Mouse (Mus musculus): ENCODE measurements around the gene Cish. TPM values are rescaled to one million over a fixed set of nuclear protein-coding genes. Genes with fewer than 3 reads are reported as not detected.

The Cish gene
- 15.6 and 16.4 TPM in 2 replicates for polyA plus RNA-seq (2016; fragmentation: Nextera tagmentation; extraction: Ambion mirVana)

DNA sequence AAGGTAGTCTGAATTCAATTTTAAA lies at the start of gene Cish:
Gene Cish, plus strand, starts transcription at position 11 of the 25 bp plus-strand sequence.
- H3K27me3 ChIP-seq (replicated peaks): 0 out of 2 replicates have a peak, but pooled peaks cover 6% of the 10 kb centered on the region
- H3K9ac ChIP-seq: peak within 1 kb of the TSS; percentile 80
- peak within 1 kb of the TSS; percentile 86 for H3K4me2 ChIP-seq
- no peaks in the 10 kb centered on the region for H3K9me3 ChIP-seq (replicated peaks)
- peak within 1 kb of the TSS; percentile 63 for H3K4me3 ChIP-seq
- no peak for ATAC-seq (ENCODE audit: insufficient number of reproducible peaks, low FRiP score)
- peaks cover 11% of the 10 kb centered on the region for H3K36me3 ChIP-seq
- H3K4me1 ChIP-seq (replicated peaks): peaks cover 33% of the 10 kb centered on the region
- H3K27ac ChIP-seq (ENCODE audit: poor library complexity, severe bottlenecking): peak within 1 kb of the TSS; percentile 75

DNA sequence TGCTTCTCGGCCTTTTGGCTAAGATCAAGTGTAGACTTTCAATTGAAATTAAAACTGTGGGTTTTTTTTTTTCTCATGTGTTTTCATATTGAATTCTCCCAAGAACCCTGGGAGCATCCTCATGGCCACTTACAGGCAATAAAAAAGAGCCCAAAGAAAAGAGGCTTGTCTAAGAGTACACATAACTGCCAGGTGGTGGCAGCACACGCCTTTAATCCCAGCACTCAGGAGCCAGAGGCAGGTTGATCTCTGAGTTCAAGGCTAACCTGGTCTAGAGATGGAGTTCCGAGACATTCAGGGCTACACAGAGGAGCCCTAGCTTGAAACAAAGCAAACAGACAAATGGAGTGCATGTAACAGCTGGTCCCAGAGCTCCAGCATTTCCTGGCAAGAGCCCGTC lies 49.7 kb upstream of the Cish start:
- Histone ChIP-seq H3K4me3 (no peak overlapping the region), H3K27me3 (replicated peaks) (peaks cover 12% of the 10 kb centered on the region), H3K27ac (ENCODE audit: poor library complexity, severe bottlenecking) (no peak overlapping the region), H3K36me3 (no peaks in the 10 kb centered on the region), H3K4me1 (replicated peaks) (no peaks in the 10 kb centered on the region), H3K9ac (no peak overlapping the region), H3K9me3 (replicated peaks) (no peaks in the 10 kb centered on the region), H3K4me2 (no peak overlapping the region)
- no peak for ATAC-seq (ENCODE audit: insufficient number of reproducible peaks, low FRiP score)
- 55% methylated on average over 4 of the region's 4 CpGs for WGBS

DNA sequence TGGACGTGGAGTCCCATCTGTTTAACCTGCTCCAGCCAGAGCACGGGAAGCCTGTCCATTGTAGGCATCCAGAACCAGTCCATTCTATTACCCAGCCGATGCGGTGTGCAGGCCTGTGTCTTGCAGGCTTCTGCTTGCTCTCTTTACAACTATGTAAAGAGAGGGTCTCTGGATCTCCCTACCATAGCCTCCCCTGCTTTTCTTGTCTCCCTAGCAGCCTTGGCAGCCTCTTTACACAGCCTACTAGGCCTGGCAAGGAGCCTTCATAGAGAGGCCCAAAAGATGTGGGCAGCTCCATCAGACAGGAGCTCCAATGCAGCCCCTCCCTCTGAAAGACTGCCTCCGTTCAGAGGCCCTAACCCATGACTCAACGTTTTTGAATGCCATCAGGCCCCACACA lies 46.7 kb upstream of the Cish start:
- peaks cover 2% of the 10 kb centered on the region for H3K4me1 ChIP-seq (replicated peaks)
- no peak overlapping the region for H3K27ac ChIP-seq (ENCODE audit: poor library complexity, severe bottlenecking)
- H3K9ac ChIP-seq: no peak overlapping the region
- H3K36me3 ChIP-seq: no peaks in the 10 kb centered on the region
- ATAC-seq (ENCODE audit: insufficient number of reproducible peaks, low FRiP score): no peak; the same call in 1 of the 2 replicates
- no peak overlapping the region for H3K4me2 ChIP-seq
- H3K4me3 ChIP-seq: no peak overlapping the region
- no peaks in the 10 kb centered on the region for H3K9me3 ChIP-seq (replicated peaks)
- H3K27me3 ChIP-seq (replicated peaks): peaks cover 7% of the 10 kb centered on the region
- 67% methylated on average over 6 of the region's 6 CpGs for WGBS

DNA sequence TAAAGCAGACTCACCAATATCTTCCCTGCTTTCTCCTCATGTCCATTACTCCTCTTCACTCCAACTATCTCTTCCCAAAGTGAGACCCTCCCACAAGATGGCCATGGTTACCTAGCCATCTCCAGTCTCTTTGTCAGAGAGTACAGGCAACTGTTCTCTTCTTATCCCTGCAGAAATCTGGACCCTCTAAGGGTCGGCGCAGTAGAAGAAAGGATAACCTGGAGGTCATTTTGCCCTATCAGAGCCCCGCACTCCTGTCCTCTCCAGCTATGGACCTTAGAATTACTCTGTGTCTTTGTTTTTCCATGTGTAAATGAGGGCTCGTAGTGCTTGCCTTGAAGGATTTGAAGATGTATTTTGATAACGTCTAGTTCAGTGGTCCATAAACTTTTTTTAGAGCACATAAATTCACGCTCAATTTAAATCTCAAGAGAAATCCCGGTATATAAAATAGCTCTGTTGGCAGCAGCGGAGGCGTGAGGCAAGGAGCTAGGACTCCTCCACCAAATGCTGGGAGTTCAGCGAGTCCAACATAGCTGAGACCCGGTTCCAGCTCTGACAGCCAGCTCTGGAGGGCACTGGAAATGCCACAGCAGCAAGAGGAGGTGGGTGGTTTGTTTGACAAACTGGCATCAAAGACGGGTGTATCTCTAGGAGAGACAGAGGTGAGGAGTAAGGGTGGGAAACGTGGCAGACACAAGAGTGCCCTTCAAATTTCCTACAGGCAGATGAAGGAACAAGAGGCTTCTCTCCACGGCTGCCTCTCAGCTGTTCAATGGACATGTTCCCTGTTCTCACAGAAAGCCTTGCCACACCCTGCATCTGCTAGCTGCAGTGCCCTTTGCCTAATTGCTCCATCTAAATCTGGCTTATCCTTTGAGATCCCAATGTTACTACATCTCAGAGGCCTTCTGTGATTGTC lies 45.1 kb upstream of the Cish start:
- H3K4me1 ChIP-seq (replicated peaks): peaks cover 12% of the 10 kb centered on the region
- H3K9me3 ChIP-seq (replicated peaks): no peaks in the 10 kb centered on the region
- 75% methylated on average over 14 of the region's 14 CpGs for WGBS
- H3K4me3 ChIP-seq: no peak overlapping the region
- H3K27ac ChIP-seq (ENCODE audit: poor library complexity, severe bottlenecking): no peak overlapping the region
- no peaks in the 10 kb centered on the region for H3K36me3 ChIP-seq
- no peak overlapping the region for H3K9ac ChIP-seq
- no peak overlapping the region for H3K4me2 ChIP-seq
- ATAC-seq (ENCODE audit: insufficient number of reproducible peaks, low FRiP score): no peak
- H3K27me3 ChIP-seq (replicated peaks): peaks cover 7% of the 10 kb centered on the region

DNA sequence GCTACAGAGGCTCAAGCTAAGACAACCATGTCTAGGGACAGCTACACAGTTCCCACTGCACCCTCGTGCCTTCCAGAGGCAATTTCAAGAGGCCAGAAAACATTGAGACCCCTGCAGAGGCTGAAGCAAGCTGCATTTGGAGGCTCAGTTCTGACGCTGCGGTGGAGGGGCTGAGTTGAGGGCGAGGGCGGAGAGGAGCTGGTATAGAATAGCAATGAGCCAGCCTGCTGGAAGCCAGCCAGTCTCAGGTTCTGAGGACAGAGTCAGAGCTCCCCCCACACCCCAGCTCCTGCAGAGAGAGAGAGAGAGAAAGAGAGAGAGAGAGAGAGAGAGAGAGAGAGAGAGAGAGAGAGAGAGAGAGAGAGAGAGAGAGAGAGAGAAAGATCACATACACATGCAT lies 43.7 kb upstream of the Cish start:
- 28% methylated on average over 5 of the region's 5 CpGs for WGBS
- H3K9ac ChIP-seq: no peak overlapping the region
- H3K4me2 ChIP-seq: no peak overlapping the region
- no peaks in the 10 kb centered on the region for H3K36me3 ChIP-seq
- no peak for ATAC-seq (ENCODE audit: insufficient number of reproducible peaks, low FRiP score)
- peaks cover 12% of the 10 kb centered on the region for H3K4me1 ChIP-seq (replicated peaks)
- peaks cover 7% of the 10 kb centered on the region for H3K27me3 ChIP-seq (replicated peaks)
- H3K4me3 ChIP-seq: no peak overlapping the region
- H3K9me3 ChIP-seq (replicated peaks): no peaks in the 10 kb centered on the region
- no peak overlapping the region for H3K27ac ChIP-seq (ENCODE audit: poor library complexity, severe bottlenecking)

DNA sequence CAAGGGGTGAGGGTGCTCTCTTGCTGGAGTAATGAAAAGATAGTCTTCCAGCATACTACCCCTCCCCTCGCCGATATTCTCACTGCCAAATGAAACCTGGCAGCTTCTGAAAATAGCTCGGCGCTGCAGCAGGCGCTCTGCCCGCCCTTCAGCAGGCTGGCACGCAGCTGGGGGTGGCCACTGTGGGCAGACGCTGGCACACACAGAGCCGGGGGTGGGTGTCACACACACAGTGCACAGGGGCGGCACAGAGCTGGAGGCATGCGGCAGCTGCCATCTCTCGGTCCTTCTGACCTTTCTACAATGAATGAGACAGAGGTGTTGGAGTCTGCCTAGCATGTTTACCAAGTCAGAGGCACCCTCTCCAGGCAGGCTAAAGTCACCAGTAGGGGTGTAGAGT lies 41.4 kb upstream of the Cish start:
- Histone ChIP-seq H3K9ac (no peak overlapping the region; the same call in 1 of the 2 replicates), H3K36me3 (no peaks in the 10 kb centered on the region), H3K27ac (ENCODE audit: poor library complexity, severe bottlenecking) (no peak overlapping the region), H3K27me3 (replicated peaks) (peaks cover under 1% of the 10 kb centered on the region; the same call in 1 of the 2 replicates), H3K4me3 (no peak overlapping the region), H3K4me2 (peak overlapping the region; percentile 32), H3K9me3 (replicated peaks) (no peaks in the 10 kb centered on the region), H3K4me1 (replicated peaks) (peaks cover 18% of the 10 kb centered on the region)
- WGBS: 69% methylated on average over 12 of the region's 12 CpGs
- ATAC-seq (ENCODE audit: insufficient number of reproducible peaks, low FRiP score): no peak

DNA sequence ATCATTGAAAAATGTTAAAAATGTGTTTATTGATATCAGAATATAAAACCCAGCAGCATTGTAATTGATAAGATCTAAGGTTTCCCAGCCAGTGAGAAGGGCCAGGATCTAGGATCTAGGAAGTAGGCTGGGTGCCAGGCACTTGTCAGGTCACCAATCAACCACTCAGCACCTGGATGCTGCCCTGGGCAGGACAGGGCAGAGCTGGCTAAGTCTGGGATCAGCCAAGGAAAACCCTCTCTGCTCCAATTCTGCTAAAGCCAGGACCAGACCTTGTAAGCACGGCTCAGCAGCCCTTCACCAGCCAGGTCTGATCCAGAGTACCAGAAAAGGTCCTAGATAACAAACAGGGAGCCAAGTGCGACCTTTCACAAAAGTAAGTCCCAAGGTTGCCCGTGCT lies 40.9 kb upstream of the Cish start:
- H3K4me3 ChIP-seq: no peak overlapping the region
- H3K27ac ChIP-seq (ENCODE audit: poor library complexity, severe bottlenecking): no peak overlapping the region

DNA sequence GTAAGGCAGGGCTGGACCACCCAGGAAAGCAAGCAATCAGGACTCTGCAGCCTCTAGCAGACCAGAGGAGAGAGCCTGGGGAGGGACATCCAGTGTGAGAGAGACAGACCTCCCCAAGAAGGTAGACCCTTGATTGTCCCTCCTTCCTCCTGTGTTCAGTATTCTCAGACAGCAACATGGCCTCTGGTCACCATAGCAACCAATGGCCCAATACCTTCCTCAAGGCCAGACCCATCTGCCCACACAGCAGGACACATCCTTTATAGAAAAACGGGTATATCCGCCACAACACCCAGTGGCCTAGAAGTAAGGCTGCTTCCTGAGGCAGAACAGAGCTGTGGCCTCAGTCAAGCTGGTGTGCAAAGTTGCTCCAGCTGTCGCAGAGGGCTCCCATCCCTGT lies 40.2 kb upstream of the Cish start:
- Histone ChIP-seq H3K4me3 (no peak overlapping the region), H3K27ac (ENCODE audit: poor library complexity, severe bottlenecking) (no peak overlapping the region), H3K4me1 (replicated peaks) (peaks cover 28% of the 10 kb centered on the region)

More for the DNA sequence above, 40.9 kb upstream of the Cish start:
- 64% methylated on average over 3 of the region's 3 CpGs for WGBS
- H3K4me1 ChIP-seq (replicated peaks): peaks cover 22% of the 10 kb centered on the region
- no peaks in the 10 kb centered on the region; the same call in 1 of the 2 replicates for H3K27me3 ChIP-seq (replicated peaks)
- H3K9me3 ChIP-seq (replicated peaks): no peaks in the 10 kb centered on the region
- no peaks in the 10 kb centered on the region for H3K36me3 ChIP-seq
- H3K4me2 ChIP-seq: no peak overlapping the region
- no peak overlapping the region for H3K9ac ChIP-seq
- no peak for ATAC-seq (ENCODE audit: insufficient number of reproducible peaks, low FRiP score)

DNA sequence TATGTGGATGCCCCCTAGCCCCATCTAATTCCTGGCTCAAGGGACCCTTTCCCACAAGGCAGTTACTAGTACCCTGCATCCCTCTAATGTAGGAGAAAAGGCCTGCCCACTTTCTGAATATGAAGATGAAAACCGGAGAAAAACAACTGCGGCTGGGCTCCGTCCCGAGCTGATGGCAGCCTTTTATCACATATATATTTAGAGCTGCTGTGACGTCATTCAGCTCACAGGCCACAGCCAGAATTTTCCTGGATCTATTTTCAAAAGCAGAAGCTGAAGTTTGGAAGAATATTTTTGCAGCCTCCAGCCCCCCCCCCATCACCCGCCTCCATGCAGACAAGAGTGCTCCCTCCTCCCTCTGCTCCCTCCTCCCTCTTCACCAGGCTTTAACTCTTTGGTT lies 36.3 kb upstream of the Cish start:
- Histone ChIP-seq H3K9ac (no peak overlapping the region; the same call in 1 of the 2 replicates), H3K36me3 (no peaks in the 10 kb centered on the region), H3K4me2 (peak overlapping the region; percentile 42), H3K4me1 (replicated peaks) (peaks cover 22% of the 10 kb centered on the region), H3K9me3 (replicated peaks) (no peaks in the 10 kb centered on the region), H3K27me3 (replicated peaks) (peaks cover 8% of the 10 kb centered on the region; the same call in 1 of the 2 replicates), H3K27ac (ENCODE audit: poor library complexity, severe bottlenecking) (peak overlapping the region; percentile 31), H3K4me3 (no peak overlapping the region)
- WGBS: 30% methylated on average over 6 of the region's 6 CpGs
- ATAC-seq (ENCODE audit: insufficient number of reproducible peaks, low FRiP score): peak; percentile 13; the same call in 1 of the 2 replicates

More for the DNA sequence above, 40.2 kb upstream of the Cish start:
- Histone ChIP-seq H3K36me3 (no peaks in the 10 kb centered on the region), H3K9me3 (replicated peaks) (no peaks in the 10 kb centered on the region), H3K4me2 (no peak overlapping the region), H3K27me3 (replicated peaks) (no peaks in the 10 kb centered on the region), H3K9ac (no peak overlapping the region)
- no peak for ATAC-seq (ENCODE audit: insufficient number of reproducible peaks, low FRiP score)
- 61% methylated on average over 3 of the region's 3 CpGs for WGBS

DNA sequence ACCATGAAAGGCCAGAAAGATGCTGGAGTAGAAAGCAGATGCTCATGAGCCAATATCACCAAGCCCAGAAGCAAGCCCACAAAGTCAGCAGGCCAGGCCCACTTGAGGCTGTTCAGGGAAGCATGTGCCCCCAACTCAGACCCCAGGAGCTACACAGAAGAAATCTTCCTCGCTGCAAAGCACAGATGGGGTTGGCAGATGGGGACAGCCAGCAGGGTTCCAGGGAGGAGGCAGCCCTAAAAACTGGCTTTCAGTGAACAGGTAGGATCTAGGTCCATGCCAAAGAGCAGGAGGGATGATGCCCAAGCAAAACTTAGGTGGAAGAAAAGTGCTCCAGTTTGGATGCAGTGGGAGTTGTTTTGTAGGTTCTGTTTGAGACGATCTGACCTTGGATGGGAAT lies 35.4 kb upstream of the Cish start:
- H3K9ac ChIP-seq: no peak overlapping the region
- H3K4me3 ChIP-seq: no peak overlapping the region
- H3K36me3 ChIP-seq: no peaks in the 10 kb centered on the region
- H3K27me3 ChIP-seq (replicated peaks): peaks cover 8% of the 10 kb centered on the region; the same call in 1 of the 2 replicates
- ATAC-seq (ENCODE audit: insufficient number of reproducible peaks, low FRiP score): no peak
- H3K4me1 ChIP-seq (replicated peaks): peaks cover 16% of the 10 kb centered on the region
- no peaks in the 10 kb centered on the region for H3K9me3 ChIP-seq (replicated peaks)
- WGBS: 65% methylated on average over 2 of the region's 2 CpGs
- no peak overlapping the region for H3K27ac ChIP-seq (ENCODE audit: poor library complexity, severe bottlenecking)
- no peak overlapping the region for H3K4me2 ChIP-seq

DNA sequence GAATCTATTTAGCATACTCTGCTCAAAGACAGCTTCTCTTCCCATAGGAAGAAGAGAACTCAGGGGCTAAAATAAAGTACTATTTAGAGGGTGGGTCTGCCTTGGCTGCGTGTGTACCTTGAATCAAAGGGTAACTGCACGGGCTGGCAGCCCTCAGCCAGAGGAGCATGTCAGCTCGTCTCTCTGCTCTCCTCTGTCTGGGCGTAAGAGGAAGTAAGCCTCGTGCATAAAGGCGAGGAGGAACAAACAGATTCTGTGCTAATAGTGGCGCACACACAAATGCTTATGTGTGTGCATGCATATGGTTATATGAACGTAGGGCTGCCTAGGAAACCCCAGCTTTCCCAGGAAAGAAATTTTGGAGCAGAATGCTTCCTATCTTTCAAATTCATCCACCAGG lies 35.0 kb upstream of the Cish start:
- Histone ChIP-seq H3K4me1 (replicated peaks) (peaks cover 16% of the 10 kb centered on the region), H3K4me2 (no peak overlapping the region), H3K27ac (ENCODE audit: poor library complexity, severe bottlenecking) (no peak overlapping the region), H3K9me3 (replicated peaks) (no peaks in the 10 kb centered on the region), H3K9ac (no peak overlapping the region), H3K4me3 (no peak overlapping the region), H3K36me3 (no peaks in the 10 kb centered on the region), H3K27me3 (replicated peaks) (peaks cover 8% of the 10 kb centered on the region; the same call in 1 of the 2 replicates)
- WGBS: 66% methylated on average over 8 of the region's 8 CpGs
- ATAC-seq (ENCODE audit: insufficient number of reproducible peaks, low FRiP score): no peak

DNA sequence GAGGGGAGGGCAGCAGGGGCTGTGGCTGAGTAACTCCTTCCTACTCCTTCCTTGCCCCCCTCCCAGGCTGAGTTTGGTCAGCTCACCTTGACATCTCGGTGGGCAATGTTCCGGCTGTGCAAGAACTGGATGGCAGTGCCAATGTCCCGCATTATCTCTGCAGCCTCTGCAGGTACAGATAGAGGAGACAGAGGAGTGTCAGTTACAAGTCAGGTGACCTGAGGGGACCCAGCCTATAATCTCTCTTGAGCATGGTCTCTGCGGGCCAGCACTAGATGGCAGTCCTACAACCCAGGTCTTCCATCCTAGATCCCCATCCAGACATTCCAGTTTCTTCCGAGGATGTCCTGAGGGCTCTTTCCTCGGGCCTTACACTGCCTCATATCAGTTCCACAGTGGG lies 34.0 kb upstream of the Cish start:
- ATAC-seq (ENCODE audit: insufficient number of reproducible peaks, low FRiP score): no peak
- H3K4me2 ChIP-seq: no peak overlapping the region
- peaks cover 16% of the 10 kb centered on the region for H3K4me1 ChIP-seq (replicated peaks)
- peaks cover 8% of the 10 kb centered on the region; the same call in 1 of the 2 replicates for H3K27me3 ChIP-seq (replicated peaks)
- WGBS: 62% methylated on average over 6 of the region's 6 CpGs
- H3K4me3 ChIP-seq: no peak overlapping the region
- no peaks in the 10 kb centered on the region for H3K9me3 ChIP-seq (replicated peaks)
- H3K9ac ChIP-seq: no peak overlapping the region
- H3K36me3 ChIP-seq: no peaks in the 10 kb centered on the region
- no peak overlapping the region for H3K27ac ChIP-seq (ENCODE audit: poor library complexity, severe bottlenecking)
